Mouse (Mus musculus) G1E (cell line): Measurements from ENCODE around the gene Slc6a12.

ENCODE experiments used
- CTCF ChIP-seq: IDR thresholded peaks from 2 replicates; pipeline ENCODE4 v1.5.1; 2012; ENCODE audit warnings: low read depth, low read length, inconsistent platforms, mixed read lengths
- TAL1 ChIP-seq: conservative IDR thresholded peaks from 2 replicates; pipeline ENCODE4 v1.6.1; 2012; ENCODE audit warnings: low read depth, low read length, inconsistent platforms, mixed read lengths

DNA sequence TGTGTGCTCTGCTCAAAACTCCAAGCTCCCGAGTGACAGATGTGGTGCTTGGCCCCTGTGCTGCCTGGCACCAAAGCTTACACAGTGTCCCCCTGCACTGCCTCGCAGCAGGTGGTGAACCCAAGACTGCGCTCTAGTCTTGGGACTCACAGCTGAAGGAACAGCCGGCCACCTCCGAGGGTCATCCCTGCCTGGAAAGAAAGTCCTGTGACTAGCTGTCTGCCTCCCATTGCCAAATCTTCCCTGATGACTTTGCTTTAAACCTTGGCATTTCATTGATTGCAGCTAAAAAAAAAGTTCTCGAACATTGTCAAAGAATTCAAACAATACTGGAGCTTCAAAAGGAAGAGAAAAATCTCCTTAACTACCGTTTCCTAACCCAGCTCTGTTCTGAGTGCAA is 43.6 kb upstream of the Slc6a12 start:
- TF ChIP-seq CTCF, result no peak
- no peak for TF ChIP-seq TAL1
